Mouse (Mus musculus): ENCODE measurements around the gene Scyl2.

- TF ChIP-seq POLR2A (IDR thresholded peaks at IDR 0.05; ENCODE audit: insufficient read length, low read depth) (no peak), MYOG (IDR thresholded peaks at IDR 0.05; ENCODE audit: control insufficient read depth in 1 of 3, insufficient read depth in 1 of 3, insufficient read length in 2 of 3, low read depth in 2 of 3) (no peak), MAX (IDR thresholded peaks at IDR 0.05; ENCODE audit: low read depth) (no peak), E2F4 (IDR thresholded peaks at IDR 0.05; ENCODE audit: insufficient read depth) (no peak), TCF12 (IDR thresholded peaks at IDR 0.05; ENCODE audit: insufficient read depth, poor library complexity, severe bottlenecking) (no peak), USF1 (IDR thresholded peaks at IDR 0.05; ENCODE audit: low read depth) (no peak), CEBPB (IDR thresholded peaks at IDR 0.05; ENCODE audit: insufficient read depth, poor library complexity, severe bottlenecking) (no peak), POLR2AphosphoS2 (IDR thresholded peaks at IDR 0.05; ENCODE audit: insufficient read length, low read depth) (no peak), REST (IDR thresholded peaks at IDR 0.05; ENCODE audit: insufficient read depth, insufficient read length) (no peak), MYOD1 (IDR thresholded peaks at IDR 0.05; ENCODE audit: control insufficient read depth in 1 of 3, insufficient read length in 2 of 3, low read depth in 2 of 3) (no peak)
Observed at GRCm38 (mm10) chr10:89687455-89687854, 1.4 kb upstream of the Scyl2 start.
